Mouse (Mus musculus): Measurements from ENCODE around the gene Lin9.

Lin9 gene

DNA sequence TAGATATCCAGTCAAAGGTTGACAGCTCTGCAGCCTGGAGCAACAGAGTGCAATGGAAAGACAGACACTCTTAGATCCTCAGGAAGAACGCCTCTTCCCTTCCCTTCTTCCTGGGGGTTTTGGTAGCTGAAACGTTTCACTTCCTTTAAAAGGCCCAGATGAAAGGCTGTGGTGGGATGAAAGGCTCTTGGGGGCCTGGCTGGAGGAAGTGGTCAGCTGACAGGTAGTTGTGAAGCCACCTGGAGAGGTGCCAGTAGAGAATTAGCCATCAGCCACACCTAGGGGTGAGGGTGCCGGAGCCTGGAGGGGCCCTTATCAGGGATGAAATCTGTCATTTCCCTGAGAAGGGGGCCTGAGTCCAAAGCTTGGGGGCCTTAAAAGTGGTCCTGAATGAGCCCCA, 66.4 kb downstream of the Lin9 start:
- DNase-seq (ENCODE audit: low spot score in 2 of 2), result no peak

DNA sequence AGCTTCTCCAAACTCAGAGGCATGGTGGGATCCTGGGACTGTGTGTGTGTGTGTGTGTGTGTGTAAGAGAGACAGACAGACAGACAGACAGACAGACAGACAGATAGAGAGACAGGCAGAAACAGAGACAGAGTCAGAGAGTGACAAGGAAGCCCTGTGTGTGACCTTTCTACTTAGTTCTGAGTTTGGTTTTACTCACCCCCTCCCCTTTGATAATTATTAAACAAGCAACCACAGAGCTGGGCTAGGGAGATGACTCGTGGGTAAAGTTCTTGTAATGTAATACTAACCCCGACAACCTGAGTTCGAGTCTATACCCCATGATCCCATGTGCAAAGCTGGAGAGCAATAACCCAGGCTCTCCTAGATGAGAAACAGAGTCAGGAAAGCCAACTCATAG, 66.9 kb downstream of the Lin9 start:
- DNase-seq (ENCODE audit: low spot score in 2 of 2), result no peak

DNA sequence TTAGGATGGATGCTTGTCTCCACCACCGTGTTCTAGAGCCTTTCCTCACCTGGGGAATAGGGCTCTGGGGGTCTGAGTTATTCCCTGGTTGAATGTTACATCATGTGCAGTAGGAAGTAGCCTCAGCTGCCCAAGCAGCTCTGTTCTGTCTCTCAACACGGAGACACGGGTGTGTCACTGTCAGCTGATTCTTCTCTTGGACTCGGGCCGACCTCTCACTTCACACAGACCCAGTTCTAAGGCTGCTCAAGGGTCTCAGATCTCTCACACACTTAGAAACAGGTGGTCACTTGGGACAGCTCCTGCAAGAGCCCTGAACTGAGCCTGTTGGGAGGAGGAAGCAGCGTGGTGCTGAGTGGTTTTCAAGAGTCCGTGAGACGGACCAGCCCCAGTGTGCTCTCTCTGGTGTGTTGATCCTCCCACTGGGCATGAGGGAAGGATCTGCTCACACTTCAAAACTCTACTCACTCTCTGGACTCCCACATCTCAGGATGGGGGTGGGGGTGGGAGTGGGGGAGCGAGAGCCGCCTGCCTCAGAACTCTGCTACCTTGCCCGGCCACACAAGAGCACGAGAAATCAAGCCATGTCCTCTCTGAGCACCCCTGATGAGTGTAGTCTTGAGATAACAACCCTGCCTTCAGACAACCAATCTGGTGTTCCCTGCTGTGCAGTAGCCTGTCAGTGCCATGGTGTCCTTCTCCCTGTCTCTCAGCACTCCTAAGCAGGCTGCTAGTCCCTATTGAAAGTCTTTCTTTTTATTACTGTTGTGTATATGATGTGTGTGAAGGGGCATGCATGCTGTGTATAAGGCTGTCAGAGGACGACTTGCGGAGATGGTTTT, 68.2 kb downstream of the Lin9 start:
- no peak for DNase-seq (ENCODE audit: low spot score in 2 of 2)

DNA sequence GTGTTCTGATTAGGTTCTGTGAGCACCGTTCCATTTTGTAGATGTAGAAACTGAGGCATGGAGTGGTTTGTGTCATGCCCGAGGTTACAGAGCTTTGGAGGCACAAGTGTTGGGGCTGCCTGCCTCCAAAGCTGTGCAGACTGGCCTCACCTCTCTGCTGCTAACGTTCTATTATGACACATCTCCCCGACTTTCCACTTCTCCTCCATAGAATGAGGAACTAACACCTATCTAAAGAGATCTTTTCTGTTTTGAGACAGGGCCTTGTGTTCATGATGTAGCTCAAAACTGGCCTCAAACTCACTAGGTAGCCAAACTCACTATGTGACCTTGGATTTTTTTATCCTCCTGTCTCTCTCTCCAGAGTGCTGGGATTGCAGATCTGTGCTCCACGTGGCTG, 77.8 kb downstream of the Lin9 start:
- DNase-seq (ENCODE audit: low spot score in 2 of 2), result no peak

DNA sequence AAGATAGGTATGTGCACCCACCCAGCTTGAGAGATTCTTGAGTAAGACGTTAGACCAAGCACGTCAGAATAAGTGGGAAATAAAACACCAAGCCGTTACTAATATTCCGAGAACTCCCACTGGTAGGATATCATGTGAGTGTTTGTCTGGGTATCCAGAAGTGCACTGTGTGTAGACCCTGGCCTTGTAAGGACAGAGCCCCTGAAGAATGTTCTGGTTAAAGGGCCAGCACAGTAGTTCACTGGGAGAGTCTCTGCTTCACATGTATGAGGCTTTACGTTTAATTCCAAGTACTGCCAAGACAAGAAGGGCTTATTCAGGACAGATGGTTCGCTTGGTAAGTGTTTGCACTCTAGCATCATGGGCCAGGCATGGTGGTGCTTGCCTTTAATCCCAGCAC, 78.5 kb downstream of the Lin9 start:
- no peak for DNase-seq (ENCODE audit: low spot score in 2 of 2)

DNA sequence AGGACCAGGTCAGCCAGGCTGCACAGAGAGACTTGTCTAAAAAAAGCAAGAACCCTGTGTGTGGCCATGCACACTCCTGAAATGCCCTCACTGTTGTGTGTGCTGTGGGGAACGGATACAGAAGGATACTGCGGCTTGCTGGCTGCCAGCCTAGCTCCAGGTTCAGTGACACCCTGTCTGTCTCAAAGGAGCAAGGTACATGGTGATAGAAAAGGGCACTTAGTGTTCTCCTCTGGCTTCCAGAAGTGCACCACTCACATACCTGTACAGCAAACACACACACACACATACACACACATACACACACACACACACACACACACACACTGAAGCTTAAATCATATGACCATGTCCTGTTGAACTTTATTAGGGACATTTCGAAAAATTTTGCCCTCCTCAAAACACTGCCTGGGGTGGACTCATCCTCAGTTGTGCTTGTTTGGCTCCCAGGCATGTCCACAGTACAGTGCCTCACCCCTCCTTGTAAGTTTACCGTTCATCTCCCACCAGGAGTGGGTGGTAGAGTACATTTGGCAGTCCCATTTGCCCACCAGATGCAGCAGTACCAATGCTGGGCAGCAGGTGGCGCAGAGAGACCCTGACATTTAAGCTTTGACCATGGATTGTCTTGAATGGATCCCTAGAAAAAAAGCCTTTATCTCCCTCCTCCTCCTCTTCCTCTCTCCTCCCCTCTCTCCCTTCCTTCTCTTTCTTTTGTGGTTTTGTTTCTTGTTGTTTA, 79.2 kb downstream of the Lin9 start:
- DNase-seq (ENCODE audit: low spot score in 2 of 2), result peak; percentile 39 to 67

DNA sequence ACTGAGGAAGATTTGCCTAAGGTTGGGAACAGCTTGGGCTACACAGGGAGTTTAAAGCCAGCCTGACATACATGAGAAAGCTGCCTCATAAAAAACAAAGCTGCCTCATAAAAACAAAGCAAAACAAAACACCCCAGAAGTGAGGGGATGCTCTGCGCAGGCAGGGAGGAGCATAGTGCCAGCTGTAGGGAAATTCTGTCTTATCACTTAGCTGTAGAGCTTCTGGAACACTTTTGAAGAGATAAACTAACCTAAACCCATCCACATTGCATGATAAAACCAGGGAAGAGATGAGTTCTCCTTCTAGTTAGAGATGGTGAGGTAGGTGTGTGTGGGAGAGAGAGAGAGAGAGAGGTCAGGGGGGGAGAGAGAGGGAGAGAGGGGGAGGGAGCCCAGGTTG, 81.7 kb downstream of the Lin9 start:
- DNase-seq (ENCODE audit: low spot score in 2 of 2), result no peak

DNA sequence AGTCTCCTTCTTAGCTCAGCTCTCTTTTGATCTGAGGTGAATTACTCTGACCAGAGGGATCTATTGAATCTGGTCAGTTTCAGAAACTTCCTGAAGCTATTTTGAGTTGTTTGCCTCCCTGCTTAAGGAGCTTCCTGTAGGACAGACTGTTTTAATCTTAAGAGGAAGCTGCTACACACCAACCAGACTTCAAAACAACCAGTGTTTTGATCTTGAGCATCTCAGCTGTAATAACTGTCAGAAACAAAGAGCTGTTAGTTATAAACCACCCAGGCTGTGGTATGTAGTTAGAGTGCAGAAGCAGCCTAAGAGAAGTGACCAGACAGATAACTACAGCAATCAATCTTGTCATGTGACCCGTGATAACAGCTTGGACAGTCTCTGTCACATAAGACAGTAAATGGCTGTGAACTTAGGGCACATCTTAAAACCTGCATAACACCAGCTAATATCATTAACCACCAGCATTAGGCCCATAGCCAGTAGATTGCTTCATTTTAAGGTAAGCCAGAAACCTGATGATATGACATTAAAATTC, 82.8 kb downstream of the Lin9 start:
- no peak for DNase-seq (ENCODE audit: low spot score in 2 of 2)

DNA sequence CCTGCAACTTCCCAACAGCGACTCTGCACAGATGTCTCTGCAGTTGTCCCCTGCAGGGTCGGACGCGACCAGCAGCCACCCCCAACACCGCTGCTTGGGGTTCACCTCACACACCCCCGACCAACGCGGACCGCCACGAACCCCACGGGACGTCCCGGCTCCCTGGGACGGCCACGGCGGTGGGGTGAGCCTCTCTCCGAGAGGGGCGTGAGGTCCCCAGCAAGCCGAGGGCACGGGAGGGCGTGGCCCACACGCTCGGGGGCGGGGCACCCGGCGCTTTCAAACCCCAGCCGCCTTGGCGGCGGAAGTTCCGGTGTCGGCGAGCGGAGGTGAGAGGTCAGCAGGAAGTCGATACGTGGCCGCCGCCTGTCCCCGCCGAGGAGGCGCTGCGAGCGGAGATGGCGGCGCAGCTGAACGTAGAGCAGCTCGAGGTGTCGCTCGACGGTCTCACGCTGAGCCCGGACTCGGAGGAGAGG, 84.8 kb downstream of the Lin9 start, which contains the start of gene Acbd3:
Acbd3 (plus strand) TSS at position 340 of the 476 bp plus-strand sequence.
- peak; percentile 86 to 89 for DNase-seq (ENCODE audit: low spot score in 2 of 2)

DNA sequence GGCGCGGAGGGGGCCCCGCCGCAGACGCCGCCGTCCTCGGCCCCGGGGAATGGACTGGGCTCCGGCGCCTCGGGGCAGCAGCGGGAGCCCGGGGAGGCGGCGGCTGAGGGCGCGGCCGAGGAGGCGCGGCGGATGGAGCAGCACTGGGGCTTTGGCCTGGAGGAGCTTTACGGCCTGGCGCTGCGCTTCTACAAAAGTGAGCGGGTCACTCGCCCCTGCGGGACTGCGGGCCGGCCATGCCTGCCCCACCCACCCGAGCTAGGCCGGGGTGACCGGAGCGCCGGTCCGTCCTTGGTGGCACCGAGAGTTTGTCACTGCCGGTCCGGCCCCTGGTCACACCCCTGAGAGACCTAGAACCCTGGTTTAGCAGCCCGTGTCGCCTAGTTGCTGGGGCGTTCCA, 85.2 kb downstream of the Lin9 start:
- DNase-seq (ENCODE audit: low spot score in 2 of 2), result peak in 1 of 2 experiments; percentile 10

DNA sequence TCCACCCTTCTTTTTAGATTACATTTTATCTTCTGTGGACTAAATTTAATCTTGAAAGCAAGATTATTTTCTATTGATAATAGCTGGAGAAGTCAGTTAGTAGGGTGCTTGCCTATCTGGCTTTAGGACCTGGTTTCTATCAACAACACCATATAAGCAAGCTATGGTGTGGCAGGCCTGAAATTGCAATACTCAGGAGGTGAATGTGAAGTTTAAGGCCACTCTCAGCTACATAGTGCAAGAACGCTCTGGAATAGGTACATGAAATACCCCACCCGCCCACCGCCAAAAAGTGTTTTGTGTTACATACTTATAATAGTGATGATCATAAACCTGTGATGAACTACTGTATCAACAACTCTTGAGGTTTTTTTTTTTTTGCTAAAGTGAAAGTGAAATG, 88.3 kb downstream of the Lin9 start:
- no peak for DNase-seq (ENCODE audit: low spot score in 2 of 2)

All from frontal cortex, postnatal 10 days (tissue).